Mouse (Mus musculus) thymus, postnatal 14 days (tissue): ENCODE data around the gene Psmc2.

Experiments used
- DNase-seq: peaks from one replicate; pipeline ENCODE4 v3.0.0; 2021

Gene Psmc2

DNA sequence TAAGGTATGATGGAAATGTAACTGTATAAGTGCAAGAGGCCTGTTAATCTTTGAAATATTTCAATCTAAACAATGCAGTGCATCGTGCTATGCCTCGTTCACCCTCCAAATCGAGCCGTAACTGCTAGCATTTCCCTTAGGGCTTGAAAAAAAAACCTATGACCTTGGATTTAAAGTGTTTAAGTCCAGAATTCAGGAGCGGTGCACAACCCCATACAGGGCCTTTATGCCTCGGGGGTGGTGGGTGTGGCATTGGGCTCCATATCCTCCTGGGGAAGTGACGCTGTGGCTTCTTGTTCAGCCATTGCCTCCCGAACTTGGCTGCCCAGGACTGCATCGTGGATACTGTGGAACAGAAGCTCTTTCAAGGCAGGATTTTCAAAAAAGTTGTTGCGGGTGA lies 25.8 kb downstream of the Psmc2 start:
- no peak for DNase-seq

DNA sequence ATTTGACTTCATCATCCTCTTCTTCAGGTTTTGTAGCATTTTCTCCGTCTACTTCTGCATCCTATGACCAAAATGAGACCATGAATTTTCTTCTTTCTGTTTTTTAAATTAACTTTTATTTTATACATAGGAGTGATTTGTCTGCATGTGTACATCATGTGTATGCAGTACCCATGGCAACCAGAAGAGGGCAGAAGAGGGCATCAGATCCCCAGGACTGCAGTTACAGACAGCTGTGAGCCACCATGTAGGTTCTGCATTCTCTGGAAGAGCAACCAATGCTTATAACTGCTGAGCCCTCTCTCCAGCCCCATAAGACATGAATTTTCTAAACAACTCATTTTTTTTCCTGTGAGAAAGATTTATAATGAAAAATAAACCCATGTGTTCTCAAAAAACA lies 28.9 kb downstream of the Psmc2 start:
- peak; percentile 67 for DNase-seq

DNA sequence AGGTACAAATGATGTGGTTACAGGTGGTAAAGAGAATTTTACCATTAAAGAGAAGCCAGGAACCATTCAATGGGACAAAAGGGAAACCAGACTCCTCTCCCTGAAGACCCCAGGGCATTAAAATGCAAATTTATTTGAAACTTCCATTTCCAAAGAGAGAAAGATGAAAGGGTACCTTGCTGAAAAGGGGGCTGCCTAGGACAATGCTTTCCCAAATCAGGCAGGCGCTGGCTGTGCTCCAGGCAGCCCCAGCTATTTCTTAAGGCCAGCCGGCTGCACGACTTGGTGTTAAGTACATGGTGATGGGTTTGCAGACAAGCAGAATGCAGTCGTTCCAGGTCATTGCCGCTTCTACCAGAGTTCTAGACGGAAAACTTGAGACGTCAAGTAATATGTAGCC lies 41.3 kb downstream of the Psmc2 start:
- no peak for DNase-seq

DNA sequence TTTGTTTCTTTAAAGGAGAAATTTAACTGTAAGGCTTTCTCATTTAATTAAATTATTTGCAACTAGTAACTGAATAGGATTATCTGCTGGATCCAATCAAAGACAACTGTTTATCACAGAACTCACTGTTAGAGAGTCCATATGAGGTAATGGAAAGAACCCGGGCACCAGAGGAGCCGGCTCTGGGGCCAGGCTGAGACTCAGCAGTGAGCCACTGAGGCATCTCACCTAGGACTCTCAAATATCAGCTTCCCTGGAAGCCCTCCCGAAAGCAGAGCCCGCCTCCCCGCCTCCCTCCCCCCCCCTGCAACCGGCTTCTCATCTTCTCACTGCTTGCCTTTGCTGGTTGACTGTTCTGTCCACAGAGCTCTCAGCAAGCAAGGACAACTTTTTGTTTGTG lies 42.6 kb downstream of the Psmc2 start:
- DNase-seq: no peak

DNA sequence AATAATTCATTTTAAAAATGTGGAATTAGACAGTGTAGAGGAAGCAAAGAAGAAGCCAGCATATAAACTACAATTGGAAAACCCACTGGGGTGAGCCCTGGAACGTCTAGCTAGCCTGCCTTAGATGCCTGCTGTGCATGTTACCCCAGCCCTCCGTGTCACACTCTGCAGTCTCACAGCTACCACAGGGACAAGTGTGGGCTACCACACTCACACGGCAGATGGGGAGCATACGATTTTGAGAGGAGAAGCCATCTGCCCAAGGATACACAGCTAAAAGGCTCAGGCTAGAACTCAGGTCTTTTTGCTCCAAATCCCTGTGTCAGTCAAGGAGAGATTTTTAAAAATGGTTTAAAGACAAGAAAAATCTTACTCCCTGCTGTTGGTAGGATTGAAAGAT lies 43.8 kb downstream of the Psmc2 start:
- DNase-seq: no peak

DNA sequence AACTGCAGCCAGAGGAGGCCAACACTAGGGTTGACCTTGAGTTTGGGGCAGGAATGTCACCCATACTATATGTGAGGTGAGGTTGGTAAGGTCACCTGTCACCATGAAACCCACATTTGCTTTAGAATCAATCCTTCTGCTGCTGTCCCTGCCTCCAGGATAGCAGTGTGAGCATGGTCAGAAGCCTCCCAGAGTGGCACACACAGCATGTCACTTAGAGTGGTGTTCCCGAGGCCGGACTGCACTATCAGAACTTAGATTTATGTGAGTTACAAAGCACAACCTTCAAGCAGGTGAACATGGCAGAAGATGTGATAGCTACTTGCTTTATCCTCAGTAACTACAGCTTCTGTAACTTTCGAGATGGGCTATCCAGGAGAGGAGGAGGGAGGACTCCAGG lies 46.7 kb downstream of the Psmc2 start:
- no peak for DNase-seq

DNA sequence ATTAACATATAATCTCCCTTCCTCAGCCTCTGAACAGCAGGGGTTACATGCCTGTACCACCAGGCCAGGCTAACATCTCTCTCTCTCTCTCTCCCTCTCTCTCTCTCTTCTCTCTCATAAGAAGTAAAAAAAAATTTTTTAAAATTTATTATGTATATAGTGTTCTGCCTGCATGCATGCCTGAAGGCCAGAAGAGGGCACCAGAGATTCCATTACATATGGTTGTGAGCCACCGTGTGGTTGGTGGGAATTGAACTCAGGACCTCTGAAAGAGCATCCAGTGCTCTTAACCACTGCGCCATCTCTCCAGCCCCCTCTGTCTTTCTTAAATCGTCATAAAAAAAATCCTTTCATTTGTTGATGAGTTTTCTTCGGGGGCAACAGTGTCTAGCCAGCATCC lies 59.6 kb downstream of the Psmc2 start:
- no peak for DNase-seq

DNA sequence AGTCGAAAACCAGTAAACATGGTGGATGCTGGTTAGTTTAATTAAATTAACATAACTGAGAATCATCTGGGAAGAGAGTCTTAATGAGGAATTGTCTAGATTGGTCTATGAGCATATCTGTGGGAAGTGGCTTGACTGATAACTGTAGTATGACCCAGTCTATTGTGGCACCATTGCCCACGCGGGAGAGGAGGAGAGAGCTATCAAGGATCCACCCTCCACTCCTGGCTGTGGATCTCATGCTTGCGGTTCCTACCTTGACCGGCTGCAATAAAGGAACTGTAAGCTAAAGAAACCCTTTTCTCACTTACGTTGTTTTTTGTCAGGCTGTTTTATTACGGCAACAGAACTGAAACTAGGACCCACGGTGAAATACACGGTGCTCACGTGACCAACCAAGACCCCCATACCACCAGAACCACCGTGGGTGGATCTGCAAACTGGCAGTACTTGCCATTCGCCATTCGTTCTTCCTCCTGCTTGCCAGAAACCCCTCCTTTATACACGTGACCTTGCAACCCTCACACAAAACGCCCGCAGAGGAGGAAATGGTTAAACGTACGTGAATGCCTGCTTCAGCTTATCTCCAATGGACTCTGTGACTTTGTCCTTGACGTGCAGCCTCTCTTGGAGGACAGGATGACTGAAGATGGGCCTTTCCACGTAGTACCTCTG lies 61.7 kb downstream of the Psmc2 start:
- DNase-seq: no peak

DNA sequence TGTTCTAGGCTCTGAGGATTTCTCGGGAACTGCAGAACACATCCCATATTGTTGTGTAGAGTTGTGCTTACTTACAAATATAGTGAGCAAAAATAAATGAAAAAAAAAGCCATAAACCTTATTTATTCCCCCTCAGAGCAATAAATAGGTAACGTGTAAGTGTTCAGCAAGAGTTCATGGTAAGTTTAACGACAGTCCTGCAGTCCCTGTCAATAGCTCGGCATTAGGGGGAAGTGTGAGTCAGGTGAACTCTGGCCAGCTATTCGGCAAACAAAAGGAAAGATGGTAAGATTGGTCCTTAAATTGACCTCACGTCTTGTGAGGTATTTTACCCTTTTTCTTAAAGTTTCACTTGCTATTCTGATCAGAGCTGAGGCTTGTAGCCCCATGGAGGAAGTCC lies 62.4 kb downstream of the Psmc2 start:
- no peak for DNase-seq

DNA sequence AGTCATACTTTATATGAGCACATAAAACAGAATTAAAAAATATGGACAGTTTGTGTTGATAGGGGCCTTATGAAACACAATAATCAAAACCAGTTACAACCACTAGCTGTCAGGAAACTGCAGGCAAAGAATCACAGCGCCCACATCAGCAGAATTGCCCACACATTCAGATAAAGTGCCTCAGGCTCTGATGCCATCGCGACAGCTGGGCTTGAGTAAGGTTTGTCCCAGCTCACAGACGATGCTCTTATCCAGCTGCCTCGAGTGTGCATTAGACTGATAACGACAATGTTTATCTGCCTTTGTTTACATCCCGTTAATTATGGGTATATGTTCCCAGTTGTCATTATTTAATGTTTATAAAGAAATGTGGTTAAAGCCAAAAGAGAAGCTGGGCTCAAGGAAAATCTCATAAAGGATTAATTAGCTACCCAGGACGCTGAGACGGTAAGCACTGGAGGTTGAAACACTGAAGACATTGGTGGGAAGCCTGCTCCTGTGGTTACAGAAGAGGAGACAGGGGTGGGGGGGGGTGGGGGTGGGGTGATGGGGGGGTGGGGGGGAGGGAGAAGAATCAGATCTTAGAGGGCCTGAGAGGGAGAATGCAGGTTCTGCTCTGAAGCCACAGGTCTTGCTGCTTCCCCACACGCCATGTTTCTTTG lies 66.7 kb downstream of the Psmc2 start:
- DNase-seq: no peak
